Mouse (Mus musculus) right cerebral cortex, adult 18-20 months (tissue): ENCODE measurements at regions not wholly inside any gene's neighbourhood (a gene's known extent, or its start where the extent isn't known, plus 50 kb on each side); places are given as distances from the start of the nearest gene placed in this dataset.
A peak's percentile ranks its signal among the peaks of the same experiment; 100 is the strongest.

Experiments used
- DNase-seq: peaks from one replicate; pipeline ENCODE4 v3.0.0; 2022; ENCODE audit warnings: mixed read lengths

DNA sequence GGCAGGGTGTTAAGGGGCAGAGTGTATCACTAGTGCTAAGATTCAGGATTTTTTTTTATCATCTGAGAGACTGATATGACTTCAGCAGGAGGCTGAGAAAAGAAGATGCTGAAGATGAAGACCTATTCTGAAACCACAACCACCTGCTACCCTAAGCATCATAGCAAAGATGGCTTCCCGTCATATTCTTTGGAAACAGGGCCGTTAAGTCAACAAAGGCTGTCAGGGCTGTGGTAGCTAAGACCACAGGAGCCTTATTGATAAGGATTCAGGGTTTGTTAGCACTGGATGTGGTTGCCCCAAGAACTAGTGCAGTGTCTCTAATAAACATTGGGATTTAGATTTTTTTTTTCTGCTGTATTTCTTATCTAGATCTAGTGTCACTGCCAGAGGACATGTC is 56.7 kb upstream of the Rasgrp1 start:
- DNase-seq: no peak

DNA sequence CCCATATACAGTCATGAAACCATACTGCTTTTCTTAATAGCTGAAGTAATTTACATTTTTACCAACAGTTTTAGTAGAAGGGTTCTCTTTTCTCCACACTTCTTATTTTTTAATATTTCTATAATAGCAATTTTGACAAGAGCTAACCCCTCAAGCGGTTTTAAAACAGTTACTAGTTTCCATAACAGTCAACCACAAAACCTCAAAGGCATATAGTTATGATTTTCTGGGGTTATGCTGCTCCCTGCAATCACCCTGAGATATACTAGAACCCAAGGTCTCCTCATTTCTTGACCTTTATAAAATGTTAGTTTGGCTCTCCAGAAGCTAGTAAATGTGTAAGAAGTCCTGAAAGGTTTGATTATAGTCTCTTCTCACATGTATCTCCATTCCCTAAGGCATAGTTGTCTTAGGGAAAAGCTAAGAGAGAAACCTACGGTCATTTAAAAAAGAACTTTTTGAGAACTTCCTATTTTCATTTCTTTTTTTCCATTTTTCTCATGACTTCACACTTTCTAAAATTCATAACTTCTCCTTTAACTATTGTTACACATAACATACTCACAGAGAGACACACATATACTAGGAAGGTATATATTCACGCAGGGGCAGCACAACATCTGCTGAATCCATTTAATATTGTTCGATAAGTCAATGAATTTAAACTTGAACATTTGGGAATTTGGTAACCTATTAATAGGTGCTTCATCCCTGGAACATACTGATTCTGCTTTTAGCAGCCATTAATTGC is 60.8 kb upstream of the Rasgrp1 start:
- no peak for DNase-seq

DNA sequence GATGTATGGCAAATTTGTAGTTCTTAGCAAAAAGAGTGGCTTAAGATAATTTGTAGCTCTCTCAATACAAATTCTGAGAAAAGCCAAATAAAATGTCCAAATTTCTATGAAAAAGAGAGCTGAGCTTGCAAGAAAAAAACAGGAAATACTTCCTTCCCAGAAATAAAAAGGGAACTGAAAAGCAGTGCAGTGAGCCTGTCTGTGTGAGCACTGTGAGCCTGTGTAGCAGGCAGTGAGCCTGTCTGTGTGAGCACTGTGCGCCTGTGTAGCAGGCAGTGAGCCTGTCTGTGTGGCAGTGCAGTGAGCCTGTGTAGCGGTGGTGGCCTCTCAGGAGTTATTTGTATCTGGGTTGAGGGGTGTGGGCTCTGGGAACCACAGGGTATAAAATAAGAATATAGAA is 62.7 kb upstream of the Rasgrp1 start:
- no peak for DNase-seq

DNA sequence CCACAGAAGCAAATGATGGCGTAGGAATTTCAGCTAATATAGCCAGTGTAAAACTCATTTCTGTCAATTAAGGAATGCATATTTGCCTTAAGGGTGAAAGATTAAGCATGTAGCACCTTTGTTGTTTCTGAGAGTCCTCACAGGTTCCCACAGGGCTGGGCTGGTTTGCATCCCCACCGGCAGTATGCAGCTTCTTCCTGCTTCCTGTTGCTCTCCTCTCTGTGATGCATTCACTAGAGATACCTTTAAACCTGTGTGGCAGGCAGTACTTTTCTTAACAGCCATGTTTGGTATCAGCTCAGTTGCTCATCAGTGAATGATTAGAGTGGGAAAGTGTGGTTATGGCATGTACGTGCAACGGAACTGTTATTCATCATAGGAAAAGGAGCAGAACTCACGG is 65.4 kb upstream of the Rasgrp1 start:
- DNase-seq: no peak

DNA sequence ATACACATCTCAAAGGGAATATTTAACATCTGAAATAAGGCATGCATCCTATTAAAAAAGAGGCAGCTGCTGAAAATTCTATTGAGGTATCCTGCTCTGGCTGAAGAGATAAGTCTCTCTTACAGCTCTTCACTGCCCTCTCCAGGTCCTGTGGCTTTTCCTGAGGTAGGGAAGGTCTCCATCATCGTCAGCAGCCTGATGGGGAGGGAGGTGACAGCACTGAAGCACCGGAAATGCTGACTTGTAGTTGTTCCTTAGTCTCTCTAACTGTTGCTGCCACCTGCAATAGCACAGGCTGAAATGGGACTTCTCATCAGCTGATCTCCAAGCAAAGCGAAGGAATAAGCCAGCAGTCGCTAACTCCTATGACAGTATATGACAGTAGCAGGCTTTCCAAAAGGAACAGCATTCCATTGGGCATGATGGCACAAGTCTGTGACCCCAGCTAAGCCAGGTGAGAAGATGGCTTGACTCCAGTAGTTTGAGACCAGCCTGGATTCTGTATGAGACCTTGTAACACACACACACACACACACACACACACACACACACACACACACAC is 69.3 kb upstream of the Rasgrp1 start:
- peak; percentile 37 for DNase-seq

DNA sequence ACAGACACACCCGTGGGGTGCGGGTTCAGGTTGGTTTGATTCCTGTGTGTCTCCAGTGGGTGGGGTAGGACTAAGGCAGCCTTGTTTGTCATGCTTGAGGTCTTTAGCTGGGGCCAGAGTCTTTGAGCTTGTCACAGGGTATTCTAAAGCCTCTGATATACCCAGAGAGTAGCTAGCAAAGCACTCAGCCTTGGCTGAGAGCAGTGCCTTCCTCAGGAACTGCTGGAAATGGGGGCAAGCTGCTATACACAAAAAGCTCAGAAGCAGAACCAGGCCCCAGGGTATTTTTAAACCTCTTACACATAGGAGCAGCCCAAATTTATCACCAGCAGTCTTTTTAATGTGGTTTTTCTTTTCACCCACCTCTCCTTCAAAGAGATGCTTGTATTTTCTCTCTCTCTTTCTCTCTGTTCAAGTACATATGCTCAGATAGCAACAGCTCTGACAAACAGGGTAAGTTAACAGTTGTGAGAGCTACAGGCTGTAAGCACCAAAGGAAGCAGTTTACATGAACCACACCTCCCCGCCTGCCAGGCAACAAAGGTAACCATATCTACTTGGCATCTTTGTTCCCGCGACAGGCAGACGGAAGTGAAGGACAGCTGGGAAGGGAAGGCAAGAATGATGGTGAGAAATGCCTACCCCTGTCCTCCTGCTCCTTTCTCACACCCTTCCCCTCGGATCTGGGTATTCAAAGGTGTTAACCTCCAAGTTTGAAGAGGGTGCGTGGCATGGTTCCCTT is 74.6 kb upstream of the Rasgrp1 start:
- DNase-seq: peak; percentile 64

DNA sequence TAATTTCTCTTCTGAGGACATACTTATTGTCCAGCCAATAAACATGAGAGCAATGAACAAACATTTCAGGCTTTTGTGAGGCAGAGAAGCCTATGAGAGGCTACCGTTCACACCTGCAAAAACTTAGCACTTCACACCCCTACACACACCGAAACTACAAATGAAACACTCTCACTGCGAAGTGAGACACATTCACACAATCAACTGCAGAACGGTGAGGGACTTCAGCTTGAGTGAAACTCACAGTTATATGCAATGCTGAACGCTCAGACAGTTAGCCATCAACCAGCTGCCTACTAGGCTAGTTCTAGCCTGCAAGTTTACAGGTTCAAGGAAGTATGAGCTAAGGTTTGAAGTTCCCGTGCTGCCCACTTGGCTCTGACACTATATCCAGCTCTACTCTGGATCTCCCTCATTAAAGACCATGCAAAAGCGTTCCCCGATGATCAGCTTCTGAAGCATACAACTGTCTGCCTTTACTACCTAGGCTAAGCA is 75.4 kb upstream of the Rasgrp1 start:
- DNase-seq: no peak

DNA sequence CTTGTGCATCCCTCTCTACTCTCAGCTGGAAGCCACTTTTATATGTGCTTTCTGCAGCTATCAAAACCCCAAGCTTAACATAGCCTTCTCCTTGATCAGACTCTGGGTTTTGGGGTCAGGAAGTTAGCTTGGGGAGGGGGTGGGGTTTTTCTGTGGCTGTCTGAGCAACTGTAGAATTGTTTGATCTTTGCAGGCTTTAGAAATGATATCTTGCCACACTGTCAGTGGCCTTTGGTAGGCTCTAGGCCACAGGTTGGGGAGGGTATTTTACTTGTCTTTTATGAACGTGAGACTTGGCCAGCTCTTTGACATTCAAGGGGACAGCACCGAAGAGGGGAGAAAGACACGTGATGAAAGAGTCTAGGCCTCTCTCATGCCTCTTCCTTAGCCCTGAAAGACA is 75.9 kb upstream of the Rasgrp1 start:
- no peak for DNase-seq

DNA sequence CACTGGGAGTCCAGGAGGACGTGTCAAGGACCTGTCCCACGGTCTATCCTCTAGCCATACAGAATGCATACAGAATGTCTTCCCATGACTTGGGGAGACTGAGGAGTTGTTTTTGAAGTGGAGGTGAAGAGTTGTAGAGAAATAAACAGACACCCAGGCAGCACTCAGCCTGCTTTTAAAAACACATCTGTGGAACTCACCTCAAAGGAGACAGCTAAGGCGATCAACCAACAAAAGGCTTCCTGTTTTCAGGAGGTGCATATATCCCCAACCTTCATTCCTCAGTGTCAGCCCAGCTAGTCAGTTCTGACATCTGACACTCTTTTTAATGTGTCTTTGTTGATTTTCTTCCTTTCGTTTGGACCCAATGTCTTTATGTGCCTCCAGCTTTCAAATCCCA is 78.6 kb upstream of the Rasgrp1 start:
- no peak for DNase-seq

DNA sequence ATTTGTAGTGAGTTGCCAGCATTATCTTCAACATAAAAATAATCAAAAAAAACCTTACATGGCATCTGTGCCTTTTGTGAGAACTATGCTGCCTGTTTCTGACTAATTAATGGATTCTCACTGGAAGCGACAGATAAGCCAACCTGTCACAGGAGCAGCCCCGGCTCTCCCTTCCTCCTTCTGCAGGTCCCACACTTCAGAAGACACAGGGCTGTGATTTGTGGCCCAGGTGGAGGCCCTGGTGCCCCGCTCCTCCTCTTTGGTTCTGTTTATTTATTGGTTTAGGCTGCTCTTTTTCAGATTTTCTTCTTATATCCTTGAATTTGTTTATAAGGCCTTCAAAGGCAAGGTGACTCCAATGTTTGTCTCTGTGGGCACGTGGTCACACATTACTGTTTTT is 80.0 kb upstream of the Rasgrp1 start:
- no peak for DNase-seq

DNA sequence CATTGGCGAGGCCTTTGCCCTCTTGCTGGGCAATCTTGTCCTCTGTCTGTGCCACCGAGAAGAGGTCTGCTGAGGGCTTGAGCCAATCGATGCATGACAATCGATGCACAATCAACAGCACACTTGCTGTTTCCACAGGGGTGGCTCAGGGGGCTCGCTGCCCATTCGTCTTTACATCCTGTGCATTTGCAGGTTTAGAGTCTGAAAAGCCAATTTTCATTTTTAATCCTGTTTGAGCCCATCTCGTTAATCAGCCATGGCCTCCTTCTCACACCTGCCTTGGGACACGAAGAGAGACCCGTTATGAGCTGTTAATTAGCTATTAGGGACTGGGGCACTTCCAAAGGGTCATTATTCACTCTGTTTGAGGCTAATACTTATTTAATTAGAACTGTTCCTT is 86.4 kb upstream of the Rasgrp1 start:
- no peak for DNase-seq

DNA sequence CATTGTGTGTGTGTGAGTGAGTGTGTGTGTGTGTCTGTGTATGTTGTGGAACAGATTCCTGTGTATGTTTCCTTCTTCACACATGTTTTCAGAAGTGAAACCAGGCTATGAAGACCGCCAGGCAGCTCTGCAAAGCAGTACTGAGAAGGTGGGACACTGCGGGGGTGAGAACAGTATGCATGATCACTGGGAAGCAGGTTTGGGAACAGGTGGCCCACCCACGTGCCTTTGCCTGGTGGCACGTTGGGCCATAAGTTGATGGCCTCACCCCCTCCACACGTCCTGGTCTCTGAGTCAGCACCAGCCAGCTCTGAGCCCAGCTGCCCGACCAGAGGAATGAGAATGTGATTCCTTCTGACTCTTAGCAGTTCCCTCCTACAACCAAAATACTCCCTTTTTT is 89.2 kb upstream of the Rasgrp1 start:
- DNase-seq: peak; percentile 87

DNA sequence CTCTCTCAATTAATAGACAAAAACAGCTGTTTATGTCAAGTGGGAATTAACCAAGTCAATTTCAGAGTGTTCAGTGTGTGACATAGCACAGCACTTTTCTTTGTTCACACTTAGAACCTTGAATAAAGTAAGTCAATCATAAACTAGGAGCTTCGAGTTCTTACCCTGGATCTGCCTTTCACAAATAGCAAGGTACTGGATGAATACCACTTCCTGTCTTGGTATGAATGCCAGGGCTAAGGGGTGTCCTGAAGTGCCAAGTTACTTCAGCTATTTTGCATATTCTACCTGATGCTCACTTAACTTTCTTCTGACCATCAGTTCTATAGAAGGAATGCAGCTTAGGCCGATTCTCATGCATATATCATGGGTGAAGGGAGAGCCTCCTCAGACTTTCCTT is 90.1 kb upstream of the Rasgrp1 start:
- DNase-seq: no peak

DNA sequence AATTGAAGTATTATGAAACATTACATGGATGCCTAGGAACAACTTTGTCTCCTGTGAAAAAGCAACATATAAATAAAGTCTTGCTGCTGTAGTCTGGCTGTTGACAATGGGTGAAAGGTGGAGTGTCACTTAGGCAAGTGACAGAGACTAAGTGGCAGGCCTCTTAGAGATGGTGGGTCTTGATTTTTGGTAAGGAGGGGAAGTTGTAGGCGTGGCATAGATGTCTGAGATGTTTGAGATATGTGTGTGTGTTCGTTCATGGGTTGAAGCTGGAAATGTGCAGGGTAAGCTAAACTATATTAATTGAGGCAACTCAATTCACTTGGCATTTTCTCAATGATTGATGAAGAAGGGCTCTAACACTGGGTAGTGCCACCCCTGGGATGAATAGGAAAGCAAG is 90.7 kb upstream of the Rasgrp1 start:
- no peak for DNase-seq

DNA sequence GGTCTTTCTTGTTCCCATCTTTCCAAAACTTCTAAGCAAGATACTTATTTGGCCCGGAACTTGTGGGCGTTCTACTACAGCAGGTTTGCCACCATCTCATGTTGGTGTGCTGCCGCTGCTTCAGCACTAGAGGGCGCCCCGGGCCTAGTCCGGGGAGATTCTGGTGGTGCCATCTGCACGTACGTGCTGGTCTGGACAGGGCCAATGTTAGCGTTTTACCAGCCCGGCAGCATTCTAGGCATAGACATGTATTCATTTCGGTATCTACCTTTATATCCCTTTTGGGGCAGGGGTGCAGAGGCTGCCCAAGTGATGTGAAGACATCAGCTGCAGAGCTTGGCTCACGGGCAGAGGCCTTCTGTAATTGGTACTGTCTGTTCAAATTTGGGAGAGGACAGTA is 95.3 kb upstream of the Rasgrp1 start:
- no peak for DNase-seq

DNA sequence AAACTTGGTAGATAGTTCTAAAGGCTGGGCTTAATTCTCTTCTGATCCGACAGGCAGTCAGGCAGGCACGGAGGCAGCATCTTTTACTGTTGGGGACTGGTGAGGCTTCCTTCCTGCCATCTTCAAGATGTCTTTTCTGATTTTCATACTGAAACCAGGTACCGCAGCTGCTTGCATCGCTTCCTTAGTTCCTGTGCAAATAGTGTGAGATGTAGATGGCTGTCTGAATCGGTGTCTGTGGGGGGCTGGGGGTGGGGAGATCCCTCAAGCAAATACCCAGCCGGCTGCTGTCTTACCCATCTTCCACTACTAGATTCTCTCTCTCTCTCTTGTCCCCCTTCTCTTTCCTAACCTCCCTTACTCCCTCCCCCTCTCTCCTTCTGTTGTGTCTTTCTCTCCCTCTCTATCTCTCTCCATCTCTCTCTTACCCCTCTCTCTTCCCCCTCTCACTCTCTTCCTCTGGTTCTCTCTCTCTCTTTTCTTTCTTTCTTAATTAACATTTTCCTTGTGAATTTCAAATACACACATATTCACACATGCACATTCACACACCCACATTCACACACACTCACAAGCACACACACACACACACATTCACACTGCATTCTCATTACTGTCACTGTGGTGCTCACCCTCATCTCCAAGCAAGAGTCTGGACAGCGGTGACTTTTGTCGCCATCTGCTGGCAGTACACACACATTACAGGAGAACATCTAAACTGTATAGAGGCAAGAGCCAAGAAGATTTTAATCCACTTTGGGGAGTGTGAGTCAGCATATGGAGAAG is 96.0 kb upstream of the Rasgrp1 start:
- peak; percentile 91 for DNase-seq

DNA sequence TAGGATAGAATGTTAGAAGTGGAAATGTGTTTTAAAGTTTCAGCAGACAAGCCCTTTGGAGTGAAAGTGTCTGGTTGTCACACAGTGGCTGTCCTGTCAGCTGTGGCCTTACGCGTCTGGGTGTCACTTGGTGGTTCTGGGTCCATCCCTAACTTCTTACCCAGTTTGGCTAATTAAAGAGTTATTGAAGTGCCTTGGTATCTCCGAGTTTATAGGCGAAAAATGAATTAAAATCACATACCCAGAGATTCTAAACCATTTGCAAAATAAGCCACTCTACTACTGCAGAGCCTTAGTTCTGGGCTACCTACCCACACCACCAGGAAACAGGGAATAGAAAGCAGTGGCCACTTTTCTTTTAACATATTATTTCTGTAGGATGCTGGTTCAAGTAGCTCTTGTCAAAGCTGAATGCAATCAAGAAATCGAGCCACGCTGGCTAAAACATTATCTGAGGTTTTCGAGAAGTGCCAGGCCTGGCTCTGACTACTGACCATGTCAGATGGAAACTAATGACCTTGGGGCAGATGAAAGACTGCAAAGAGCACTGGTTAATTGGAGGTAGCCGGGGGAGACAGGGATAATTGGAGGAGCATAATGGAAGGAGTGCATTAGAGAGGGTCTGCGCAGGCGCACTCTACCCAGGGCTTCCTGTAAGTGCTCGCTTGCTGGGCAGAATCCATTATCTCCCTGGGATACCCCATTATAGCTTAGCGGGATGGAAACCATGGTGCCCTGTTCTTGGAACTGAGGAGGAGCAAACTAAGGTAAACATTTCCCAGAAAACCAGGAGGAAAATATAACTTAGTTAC is 96.8 kb upstream of the Rasgrp1 start:
- DNase-seq: no peak

DNA sequence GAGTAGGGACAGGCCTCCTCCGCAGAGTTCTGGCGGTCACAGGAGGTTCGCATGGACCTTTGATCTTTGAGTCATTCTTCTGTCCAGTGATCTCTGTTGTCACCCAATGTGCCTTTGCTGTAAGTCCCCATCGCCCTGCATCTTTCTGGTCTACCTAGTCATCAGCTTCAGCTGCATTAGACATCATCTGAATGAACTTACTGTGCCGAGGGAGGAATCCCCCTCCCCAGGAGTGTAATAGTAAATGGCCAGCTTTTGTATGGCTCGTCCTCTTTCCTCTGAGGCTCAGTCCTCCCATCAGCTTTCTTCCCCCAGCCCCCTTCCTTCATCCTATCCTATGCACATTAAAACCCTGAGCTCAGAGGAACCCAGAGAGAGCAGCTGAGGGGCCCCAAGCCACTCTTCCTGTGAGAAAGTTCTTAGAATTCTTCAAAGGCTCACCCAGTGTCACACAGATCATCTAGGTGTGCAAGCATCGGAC is 98.0 kb upstream of the Rasgrp1 start:
- DNase-seq: no peak

DNA sequence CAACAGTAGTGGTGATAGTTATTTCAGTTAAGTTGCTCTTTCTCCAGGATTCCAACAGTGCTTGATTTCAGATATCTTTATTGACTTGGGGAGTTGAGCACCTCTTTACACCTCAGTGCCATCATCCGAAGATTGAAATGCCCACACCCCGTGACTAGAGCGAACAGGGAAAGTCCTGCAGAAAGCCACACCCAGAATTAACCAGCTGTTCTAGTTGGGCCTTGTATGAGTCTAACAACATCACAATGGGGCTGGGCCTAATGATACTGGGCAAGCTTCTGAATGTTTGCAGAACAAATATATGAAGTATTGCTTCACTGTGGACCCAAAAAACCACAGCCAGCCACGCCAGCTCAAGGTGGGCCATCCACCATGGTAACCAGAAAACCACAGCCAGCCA is 100.1 kb upstream of the Rasgrp1 start:
- DNase-seq: no peak

DNA sequence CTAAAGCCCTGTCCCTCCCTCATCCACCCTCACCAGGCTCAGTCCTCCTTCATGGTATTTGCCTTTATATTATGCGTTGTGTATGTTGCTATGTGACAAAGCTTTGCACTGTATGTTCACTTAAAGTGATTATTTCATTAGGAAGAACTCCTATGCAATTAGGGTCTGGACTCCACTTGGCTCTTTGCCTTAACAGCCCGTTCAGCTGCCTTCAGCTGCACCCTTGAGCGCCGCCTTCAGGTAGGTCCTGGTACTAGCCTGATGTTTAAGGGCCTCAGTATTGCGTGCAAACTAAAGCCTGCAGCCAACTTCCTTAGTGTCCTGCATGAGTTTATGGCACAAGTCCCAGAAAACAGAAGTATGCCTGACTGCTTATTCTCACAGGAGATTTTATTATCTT is 101.9 kb upstream of the Rasgrp1 start:
- DNase-seq: no peak

DNA sequence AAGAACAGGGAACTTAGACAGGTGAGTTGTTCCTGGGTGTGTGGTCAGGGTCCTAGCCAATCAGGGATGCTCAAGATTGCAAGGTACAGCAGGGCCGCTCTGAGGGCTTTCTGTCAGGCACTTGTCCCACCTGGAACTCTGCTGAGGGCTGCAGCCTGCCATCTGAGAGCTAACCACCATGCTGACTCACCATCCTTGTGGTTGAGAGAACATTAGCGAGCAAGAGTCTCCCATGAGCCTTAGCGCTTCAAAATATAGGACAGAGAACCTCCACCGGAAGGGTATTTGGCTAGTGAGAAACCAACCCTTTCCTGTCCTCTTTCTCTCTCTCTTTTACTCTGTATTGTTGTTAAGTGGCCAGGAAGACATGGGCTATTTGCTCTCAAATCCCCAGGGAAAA is 104.1 kb upstream of the Rasgrp1 start:
- DNase-seq: no peak

DNA sequence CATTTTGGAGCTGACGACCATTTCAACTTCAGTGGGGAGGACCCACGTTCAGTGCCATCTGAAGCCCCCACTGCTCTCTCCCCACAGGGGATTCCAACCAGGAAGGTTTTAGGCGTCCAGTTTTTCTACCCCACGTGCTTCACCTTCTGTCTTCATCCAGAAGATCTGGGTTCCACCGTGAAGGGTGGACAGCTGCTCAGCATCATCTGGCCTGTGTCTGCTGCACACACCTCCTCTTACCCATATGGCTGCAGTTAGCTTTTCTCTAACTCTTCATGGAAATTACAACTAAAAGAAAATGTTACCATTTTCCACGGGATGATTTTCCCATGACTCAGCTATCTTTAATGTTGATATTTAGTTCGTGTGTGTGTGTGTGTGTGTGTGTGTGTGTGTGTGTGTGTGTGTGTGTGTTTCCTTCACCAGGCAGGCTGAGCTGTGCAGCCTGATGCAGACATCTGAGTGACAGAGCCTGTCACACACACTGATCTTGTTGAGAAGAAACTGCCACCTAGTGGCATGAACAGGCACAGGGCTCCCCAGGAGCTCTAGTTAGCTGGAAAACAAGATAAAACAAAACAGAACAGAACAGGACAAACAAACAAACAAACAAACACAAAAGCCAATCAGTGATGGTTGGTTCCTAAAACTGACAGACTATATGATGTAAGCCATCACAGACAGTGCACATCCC is 107.5 kb upstream of the Rasgrp1 start:
- DNase-seq: peak; percentile 54
